Mouse (Mus musculus): Measurements from ENCODE around the gene 4933430I17Rik. TPM values are rescaled to one million over a fixed set of nuclear protein-coding genes. Genes with fewer than 3 reads are reported as not detected.

The 4933430I17Rik gene
- total RNA-seq (2023), result 2.0 TPM

GRCm38 (mm10) chr4:62524651-62525488 lies at the start of gene 4933430I17Rik, which contains the start of gene Pole3:
TSS of gene 4933430I17Rik (plus strand) at chr4:62525369.
TSS of gene Pole3 (minus strand) at chr4:62525068.

GRCm38 (mm10) chr4:62479937-62480708 lies 45.0 kb upstream of the 4933430I17Rik start, which contains the start of gene Bspry:
TSS of gene Bspry (plus strand) at chr4:62480053.

GRCm38 (mm10) chr4:62503374-62503970 lies 21.7 kb upstream of the 4933430I17Rik start, which contains the start of gene Hdhd3:
TSS of gene Hdhd3 (minus strand) at chr4:62503467.

GRCm38 (mm10) chr4:62519849-62520233 lies 5.3 kb upstream of the 4933430I17Rik start, which contains the start of gene Alad:
TSS of gene Alad (minus strand) at chr4:62519918.

GRCm38 (mm10) chr4:62559797-62560329 lies 34.7 kb downstream of the 4933430I17Rik start, which contains the start of gene Rgs3:
TSS of gene Rgs3 (plus strand) at chr4:62559847.

Other genes starting within 250 kb of the 4933430I17Rik start
- 77.4 TPM for gene Fkbp15, start 164.8 kb upstream of the 4933430I17Rik start, total RNA-seq (2023)
- 10.8 TPM for gene Slc31a1, start 164.6 kb upstream of the 4933430I17Rik start, total RNA-seq (2023)
- gene Cdc26, start 116.7 kb upstream of the 4933430I17Rik start, total RNA-seq (2023), result 34.5 TPM
- gene Prpf4, start 116.6 kb upstream of the 4933430I17Rik start, total RNA-seq (2023), result 23.8 TPM
- gene Rnf183, start 90.1 kb upstream of the 4933430I17Rik start, total RNA-seq (2023), result not detected
- not detected for gene Wdr31, start 54.5 kb upstream of the 4933430I17Rik start, total RNA-seq (2023)
- gene Bspry, start 45.3 kb upstream of the 4933430I17Rik start, total RNA-seq (2023), result 1.9 TPM
- gene Hdhd3, start 21.9 kb upstream of the 4933430I17Rik start, total RNA-seq (2023), result 0.47 TPM
- 9.6 TPM for gene Alad, start 5.5 kb upstream of the 4933430I17Rik start, total RNA-seq (2023)
- gene Pole3, start 301 bp upstream of the 4933430I17Rik start, total RNA-seq (2023), result 16.3 TPM
- 59.6 TPM for gene Rgs3, start 34.5 kb downstream of the 4933430I17Rik start, total RNA-seq (2023)